Mouse (Mus musculus): ENCODE results near the gene Babam2.

Gene Babam2

DNA sequence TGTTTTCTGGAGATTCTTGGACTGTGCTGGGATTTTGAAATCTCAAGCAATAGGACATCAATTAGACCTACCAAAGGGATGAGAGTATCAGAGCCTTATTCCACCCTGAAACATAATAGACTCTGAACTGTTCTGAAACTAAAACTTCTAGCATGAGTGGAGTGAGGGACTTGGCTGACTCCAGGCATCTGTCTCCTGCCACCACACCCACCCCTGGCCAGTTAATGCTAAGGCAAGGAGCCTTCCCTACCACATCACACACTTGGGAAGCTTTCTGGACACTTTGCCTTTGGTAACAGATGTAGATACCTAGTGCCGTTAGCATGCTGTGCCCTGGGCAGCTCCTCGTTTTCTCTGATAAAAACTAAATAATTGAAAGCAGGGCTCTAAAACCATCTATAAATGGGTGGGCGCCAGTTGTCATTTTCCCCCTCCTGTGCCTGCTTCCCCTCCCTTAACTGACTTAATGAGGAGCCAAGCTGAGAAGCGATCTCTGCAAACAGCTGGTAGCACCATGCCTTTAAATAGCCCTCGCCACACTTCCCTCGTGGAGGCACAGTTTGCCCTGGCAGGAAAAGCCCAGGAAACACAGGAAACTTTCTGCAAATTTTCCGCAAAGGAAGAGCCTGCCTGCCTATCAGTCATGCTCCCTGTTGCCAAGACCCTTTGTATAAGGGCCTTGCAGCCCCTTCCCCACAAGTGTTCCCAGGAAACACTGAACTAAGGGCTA, 383.2 kb downstream of the Babam2 start:
- no peak for DNase-seq (ENCODE audit: low spot score)

DNA sequence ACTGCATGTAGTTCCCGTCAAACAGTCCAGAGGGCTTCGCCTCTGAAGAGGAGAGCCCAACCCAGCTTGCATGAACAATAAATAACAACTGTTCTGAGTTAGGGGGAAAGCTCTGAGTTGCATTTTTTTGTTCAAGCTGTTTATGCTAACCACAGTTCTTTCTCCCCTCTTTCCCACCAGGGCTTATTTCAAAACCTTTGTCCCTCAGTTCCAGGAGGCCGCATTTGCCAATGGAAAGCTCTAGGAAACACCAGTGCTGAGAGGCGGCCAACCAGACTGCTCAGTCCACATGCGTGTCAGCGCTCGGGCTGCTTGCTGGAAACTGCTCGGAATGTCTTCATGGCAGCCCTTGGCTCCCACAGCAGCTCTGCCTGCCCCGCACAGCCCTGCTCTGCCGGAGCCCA, 386.9 kb downstream of the Babam2 start:
- no peak for DNase-seq (ENCODE audit: low spot score)

DNA sequence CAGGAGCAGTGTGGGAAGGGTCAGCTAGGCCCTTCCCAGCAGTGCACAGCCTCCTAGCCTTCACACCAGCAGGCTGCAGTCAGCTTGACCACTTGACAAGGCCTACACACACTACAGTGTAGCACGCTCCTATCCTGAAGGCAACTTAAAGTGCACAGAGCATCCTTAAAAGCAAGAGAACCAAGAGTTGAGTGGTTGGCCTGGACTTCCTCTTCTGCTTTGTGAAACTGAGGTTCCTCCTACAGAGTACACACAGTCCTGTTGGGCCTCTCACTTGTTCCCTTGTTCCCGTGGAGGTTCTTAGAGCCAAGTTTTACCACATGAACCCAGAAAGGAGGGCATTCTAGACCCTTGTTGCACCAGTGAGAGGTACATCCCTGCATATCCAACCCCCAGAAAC, 388.1 kb downstream of the Babam2 start:
- no peak for DNase-seq (ENCODE audit: low spot score)

DNA sequence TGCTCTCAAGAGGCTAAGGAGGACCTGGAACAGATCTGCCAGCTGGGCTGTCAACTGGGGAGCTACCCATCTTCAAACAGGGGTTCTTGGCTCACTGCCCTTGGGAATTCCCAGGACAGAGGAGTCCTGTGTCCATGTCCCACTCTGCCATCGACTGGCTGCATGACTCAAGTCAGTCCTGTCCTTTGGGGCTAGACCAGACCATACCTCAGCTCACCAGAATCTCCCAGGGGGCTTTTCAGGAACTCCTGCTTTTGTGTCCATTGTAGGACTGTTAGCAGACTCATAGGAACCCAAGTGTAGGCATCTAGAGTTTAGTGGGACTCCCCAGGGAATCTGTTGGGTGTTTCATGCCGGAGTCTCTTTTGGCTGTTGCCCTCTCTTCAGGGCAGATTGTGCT, 388.5 kb downstream of the Babam2 start:
- no peak for DNase-seq (ENCODE audit: low spot score)

DNA sequence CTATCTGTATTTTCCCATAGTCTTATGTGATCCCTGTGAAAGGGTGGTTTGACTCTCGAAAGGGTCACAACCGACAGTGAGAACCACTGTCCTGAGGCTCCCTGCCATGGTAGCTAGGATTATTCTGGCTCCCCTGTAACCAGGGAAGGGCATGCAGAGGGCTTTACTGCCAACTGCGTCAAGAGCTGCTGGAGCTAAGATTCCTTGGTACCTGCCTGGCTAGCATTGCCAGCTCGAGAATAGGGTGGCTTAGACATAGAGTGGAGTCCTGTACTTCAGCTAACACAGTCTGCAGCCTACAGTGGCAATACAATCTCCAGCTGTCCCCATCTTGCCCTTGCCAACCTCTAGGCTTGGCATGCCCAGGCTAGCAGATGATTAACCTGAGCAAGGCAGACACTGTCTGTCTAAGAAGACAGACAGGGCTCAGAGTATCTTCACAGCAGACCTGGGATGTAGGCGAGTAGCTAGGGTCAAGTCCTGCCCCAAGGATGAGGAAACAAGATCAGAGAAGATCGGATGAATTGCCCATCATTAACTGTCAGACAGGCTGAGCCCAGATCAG, 389.1 kb downstream of the Babam2 start:
- no peak for DNase-seq (ENCODE audit: low spot score)

DNA sequence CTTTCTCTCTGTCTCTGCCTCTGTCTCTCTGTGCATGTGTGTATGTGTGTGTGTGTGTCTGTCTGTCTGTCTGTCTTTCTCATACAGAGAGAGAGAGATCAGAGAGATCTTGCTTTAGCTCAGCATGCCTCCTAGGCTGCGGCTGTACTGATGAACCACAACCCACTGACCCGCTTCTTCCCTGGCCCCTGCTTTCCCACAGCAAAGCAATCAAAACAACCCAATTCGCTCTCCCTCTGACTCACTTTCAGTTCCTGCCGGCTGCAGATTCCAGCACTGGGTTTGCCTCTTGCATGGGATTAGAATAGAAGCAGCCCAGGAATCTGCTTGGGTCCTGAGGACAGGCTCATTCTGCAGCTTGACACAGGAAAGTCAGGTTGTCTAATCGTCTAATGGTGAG, 392.0 kb downstream of the Babam2 start:
- no peak for DNase-seq (ENCODE audit: low spot score)

DNA sequence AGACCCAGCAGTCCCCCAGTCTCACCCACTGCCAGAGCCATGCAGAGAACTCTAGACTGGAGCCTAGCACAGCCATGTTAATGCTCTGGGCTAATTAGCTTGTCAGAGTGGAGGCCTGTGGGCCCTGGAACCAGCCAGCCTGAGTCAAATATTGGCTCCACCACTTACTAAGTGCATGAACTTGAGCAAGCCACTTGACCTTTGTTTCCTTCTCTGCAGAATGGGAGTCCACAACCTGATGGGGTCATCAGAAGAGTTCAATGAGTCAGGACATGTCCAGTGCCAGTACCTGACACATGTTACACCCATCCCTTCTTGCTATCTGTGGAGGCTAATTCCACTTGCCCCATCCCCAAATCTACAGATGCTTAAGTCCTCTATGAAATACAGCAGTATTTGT, 394.8 kb downstream of the Babam2 start:
- no peak for DNase-seq (ENCODE audit: low spot score)

DNA sequence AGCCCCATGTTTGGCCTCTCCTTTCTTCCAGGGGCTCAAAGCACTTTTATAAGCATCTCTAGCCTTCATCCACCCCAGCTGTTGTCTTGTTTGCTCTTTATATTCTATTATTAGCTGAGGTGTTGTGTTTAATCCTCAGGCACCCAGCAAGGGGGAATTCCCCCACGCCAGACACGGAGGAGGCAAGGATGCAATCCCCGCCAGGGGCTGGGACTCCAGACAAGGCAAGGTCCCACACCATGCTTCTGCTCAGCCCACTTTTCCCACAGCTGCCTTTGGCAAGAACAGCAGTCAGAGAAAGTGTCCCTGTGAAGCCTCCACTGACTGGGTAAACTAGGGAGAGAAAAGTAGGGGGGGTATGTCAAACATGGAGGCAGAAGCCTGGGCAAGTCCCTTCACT, 401.2 kb downstream of the Babam2 start:
- no peak for DNase-seq (ENCODE audit: low spot score)

DNA sequence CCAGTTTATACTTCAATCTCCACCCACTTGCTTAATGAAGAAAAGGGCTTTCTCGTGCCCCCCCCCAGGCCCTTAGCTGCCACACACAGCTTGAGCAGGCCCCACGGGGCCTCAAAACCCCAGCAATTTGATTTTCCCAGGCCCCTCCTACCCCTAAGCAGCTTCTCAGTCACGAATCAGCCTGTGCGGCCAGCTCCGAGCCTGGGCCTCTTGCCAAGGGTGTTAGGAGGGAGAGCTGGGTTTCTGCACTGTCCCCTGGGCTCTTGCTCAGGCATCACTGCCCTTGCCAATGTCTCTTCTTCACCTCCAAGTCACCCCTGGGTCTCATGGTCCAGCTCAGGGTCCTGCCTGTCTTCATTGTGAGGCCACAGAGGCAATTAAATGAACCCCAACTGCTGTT, 405.0 kb downstream of the Babam2 start:
- DNase-seq (ENCODE audit: low spot score), result no peak

DNA sequence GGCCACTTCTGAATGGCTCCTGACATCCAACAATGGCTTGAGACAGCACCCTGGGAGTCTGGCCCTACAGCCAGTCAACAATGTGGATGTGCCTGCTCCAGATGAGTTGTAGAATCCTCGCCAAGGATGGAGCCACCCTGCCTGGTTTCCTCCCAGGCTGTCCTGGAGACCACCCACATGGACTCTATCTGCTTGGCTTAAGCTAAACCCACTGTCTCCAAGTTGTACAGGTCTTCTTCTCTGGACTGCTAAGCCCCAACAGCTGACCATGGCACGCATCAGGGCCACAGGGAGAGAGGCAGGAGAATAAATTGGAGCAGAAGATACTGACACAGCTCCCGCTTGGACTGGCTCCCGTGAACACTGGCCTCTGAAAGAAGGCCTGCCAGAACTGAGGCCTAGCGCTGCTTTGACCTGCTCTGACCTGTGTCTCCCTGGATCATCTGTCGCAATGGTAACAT, 405.5 kb downstream of the Babam2 start:
- DNase-seq (ENCODE audit: low spot score), result no peak

DNA sequence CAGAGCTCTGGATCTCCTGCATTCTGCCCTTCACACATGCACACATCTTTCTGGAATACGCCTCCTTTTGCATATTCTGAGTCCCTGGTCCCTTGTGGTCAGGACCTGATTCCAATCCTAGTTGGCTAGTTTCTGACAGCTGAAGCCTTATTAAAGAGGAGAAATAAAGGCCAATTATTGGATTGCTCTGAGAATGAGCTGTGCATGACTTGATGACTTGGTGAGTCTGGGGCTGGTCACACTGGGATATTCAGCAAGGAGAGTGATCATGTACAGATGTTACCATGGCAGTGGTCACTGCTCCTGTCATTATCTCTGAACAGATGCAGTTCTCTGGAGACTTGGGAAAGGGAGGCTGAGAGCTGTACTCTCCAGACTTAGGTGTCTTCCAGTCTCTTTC, 406.1 kb downstream of the Babam2 start:
- DNase-seq (ENCODE audit: low spot score), result no peak

DNA sequence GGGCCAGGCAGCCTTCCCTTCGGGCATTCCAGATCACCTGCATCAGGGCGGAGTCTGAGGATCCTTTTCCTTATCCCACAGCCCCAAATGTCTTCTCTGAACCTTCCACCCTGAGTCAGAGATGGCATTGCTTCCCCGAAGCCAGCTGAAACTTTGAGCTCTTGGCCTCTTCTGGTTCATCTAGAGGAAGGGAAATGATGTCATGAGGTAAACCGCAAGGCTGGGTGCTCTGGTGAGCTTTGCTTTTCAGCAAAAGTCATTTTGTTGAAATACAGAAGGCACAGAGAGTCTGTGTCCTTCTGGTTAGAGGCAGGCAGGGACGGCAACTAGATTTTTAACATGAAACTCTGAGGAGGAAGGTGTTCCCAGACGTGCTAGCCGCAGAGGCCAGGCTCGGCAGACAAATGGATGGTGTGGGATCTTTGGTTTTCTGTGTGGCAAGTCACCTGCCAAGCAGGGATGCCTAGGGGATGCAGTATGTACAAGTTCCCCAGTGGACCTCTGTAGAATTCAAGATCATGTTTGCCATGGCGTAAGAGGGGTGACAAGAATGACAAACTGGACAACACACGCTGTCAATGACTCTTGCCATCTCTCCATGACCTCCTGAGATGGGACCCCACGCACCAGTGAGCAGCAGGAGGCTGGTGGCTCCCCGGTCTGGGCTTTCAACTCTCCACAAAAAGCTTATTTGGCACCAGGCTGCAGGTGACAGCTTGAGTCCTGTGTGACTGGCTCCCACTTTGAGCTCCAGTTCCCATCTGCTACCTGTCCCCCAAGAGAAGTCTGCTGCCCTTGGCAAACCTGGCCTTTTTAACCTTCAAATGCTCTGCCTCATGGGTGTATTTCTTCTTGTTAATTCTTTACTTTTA, 406.9 kb downstream of the Babam2 start:
- no peak for DNase-seq (ENCODE audit: low spot score)

DNA sequence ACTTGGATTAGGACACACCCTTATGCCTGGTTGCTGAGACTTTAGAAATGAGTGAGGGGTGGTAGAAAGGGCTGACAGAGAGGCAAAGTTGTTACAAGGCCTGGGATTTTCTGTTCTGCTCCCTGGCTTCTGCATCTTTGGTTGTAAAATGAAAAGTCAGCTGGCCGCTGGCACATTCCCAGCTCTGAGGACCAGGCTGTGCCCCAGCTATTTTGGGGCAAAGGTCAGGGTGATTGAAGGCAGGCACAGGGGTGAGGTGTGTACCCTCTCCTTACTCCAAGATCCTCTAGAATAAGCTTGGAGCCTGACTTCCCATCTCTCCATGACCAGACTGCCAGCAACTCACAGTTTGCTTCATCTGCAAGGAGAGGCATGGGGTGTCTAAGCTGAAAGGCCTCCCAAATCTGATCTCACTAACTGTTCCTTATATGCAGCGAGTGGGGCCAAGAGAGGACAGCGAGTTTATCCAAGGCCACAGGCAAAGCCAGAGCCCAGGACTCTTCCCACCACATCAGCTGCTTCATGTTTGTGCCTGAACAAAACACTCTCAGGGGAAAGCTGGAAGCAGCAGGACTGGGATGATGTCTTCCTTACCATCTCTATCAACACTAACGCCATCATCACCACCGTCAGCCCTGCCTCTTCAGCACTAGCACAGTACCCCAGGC, 409.1 kb downstream of the Babam2 start:
- DNase-seq (ENCODE audit: low spot score), result no peak

DNA sequence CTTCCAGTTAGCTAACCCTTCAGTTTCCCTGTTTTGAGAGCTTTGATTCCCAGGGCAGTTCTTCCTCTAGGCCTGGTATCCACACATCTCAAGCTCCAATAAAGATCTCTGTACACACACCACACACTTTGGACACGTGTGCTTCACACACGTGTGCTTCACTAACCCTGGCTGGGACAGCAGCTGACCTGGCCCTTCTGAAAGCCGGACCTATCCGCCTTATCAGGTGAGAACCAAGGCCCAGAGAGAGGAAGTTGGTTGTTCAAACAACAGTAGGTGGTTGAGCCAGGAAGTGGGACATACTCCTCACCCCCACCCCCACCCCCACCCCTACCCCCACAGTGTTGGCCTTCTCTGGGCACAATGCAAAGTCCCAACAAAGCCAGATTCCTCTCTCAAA, 413.2 kb downstream of the Babam2 start:
- DNase-seq (ENCODE audit: low spot score), result no peak

DNA sequence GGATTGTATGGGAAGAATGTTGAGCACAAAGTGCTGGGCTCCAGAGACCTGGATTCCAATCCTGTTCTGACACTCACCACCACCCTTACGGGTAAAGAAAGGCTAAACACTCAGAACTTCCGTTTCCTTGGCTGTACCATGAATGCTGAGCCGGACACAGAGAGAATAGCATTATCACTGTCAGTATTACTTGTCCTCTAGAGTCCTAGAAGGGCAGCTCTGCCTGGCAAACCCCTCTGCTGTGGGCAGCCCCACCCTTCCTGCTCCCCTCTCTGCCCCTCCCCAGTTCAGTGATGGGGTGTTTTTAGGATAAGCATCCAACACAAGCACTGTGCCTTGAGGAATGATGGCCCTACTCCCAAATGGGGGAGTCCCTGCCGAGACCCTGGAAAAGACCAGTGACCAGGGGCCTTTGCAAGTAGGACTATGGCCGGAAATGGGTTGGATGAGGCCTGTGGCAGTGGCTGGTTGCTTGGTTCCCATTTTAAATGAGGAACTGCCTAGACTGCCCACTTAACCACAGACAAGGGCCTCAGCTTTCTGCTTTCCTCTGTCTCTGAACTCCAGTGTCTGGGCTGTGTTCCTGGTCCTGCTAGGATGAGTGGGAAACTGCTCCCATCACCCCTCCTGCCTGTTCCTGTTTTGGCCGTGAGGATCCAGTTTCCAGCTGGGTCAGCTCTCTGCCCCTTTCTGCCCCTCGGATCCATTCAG, 414.9 kb downstream of the Babam2 start:
- DNase-seq (ENCODE audit: low spot score), result no peak

DNA sequence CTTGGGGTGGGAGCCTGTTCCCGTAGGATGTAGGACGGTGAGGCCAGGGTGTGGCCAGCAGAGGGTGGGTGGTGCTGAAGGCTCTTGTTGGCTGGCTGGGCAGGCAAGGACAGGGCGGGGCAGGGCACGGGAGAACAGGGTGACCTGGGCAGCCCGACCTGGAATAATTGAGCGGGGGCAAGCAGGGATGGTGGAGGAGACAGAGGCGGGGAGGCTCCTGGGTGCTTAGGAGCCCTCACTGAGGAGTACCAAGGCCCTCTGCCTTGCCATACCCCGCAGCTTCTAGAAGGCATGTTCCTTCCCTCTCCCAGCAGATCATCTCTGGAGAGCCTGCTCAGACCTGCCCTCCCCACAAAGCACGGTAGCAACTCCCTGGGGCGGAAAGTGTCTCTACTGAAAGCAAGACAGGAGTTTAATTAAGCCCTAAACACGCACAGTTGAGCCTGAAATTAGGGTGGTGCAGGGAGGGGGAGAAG, 423.5 kb downstream of the Babam2 start:
- DNase-seq (ENCODE audit: low spot score), result no peak

DNA sequence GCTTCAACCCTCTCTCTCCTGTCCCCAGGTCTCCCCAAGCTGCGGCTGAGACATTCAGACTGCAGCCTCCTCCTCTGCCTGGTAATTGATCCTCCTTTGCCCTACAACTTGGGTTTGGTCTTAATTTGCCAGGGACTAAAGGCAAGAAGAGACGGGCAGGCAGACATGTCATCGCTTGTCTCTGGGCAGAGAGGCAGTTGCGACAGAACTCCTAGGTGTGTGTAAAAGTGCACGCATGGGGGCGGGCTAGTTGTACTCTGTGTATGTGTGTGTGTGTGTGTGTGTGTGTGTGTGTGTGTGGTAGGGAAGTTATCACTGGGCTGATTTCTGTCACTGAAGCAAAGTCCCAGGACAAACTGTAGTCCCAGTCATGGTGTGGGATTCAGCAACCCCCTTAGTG, 424.5 kb downstream of the Babam2 start:
- no peak for DNase-seq (ENCODE audit: low spot score)

DNA sequence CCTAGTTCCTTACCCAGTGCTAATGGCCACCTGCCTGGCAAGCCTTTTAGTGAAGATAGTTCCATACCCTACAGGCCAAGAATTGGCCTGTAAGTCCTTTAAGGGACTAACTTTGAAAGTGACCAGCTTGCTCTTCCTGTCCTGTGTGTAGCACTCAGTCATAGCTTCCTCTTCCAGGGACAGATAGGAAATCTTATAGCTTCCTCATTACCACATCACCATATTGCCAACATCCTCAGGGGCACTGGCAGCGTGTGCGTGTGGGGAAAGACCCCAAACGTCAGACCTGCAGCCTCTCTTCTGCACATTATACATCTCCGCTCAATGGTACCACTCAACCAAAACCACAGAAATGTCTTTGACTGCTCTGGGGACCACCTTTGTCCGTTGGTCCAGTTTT, 424.9 kb downstream of the Babam2 start:
- DNase-seq (ENCODE audit: low spot score), result no peak

DNA sequence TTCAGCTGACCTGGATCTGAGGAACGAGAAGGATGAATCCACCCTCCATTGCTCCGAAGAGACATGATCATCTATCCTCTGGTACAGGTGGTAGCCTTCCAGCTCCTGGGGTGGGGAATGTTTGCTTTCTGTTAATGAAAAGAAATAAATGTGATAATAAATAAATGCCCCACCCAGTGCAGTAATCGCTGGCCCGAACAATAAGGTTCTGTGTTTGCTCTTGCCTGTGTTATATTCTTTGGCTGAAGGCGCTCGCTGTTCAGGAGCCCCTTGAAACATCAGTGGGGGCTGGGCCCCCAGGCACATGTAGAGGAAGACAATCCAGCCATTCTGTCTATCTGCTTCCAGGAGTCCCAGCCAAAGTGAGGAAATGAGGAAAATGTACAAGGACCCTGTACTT, 427.5 kb downstream of the Babam2 start:
- no peak for DNase-seq (ENCODE audit: low spot score)

DNA sequence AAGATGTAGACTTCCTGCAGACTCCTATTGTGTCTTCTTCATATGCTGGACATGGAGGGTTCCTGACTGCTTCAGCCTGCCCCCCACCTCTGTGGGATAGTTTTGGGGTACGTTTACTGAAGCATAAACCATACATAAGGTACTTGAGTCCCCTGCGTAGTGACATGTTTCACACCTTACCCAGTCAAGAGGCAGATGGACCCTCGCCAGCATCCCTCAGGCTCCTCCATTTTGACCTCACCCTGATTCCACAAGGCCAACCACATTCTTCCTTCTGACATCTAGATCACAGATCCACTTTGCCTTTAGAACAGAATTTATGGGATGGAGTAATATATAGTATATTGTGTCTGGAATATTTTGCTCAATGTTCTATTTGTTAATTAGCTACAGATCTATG, 429.7 kb downstream of the Babam2 start:
- no peak for DNase-seq (ENCODE audit: low spot score)

DNA sequence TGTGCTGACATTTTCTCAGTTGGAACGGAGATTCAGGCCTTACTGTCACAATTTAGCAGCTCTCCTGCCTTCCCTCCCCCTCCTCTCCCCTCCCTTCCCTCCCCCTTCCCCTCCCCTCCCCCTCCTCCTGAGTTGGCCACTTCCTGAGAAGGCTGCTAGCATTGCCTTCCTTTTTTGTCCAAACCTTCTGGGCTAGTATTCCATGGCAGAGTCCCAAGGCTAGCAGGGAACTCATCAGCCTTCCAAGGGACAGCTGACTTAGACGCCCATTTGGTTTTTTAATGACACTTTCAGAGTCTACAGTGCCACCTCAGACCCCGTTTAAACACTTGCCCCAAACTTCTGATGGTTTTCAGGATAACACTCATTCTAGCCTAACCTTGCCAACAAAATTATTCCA, 430.4 kb downstream of the Babam2 start:
- DNase-seq (ENCODE audit: low spot score), result no peak

DNA sequence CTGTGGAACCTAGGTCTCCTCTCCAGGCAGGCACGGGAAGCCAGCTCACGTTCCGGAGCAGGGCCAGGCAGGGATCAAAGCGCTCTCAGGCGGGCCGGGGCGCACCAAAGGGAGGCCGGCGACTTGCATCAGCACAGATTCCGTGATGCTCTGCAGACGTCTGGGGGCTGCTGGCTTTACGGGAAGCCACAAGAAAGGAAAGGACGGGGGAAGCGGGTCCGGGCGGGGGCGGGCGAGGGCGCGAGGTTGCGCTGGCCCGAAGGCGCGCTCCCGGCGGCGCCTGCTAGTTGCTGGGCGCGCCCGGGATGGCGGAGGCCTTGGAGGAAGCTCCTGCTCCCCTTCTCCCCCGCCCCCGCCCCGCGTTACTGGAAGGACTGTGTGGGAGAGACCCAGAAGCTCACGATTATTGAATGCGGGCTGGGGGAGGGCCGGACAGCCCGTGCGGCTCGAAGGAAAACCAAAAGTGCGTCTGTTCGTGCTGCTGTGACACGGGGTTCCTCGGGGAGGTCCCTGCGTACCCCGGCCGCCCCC, 435.6 kb downstream of the Babam2 start:
- DNase-seq (ENCODE audit: low spot score), result peak; percentile 73

Measured in embryo, embryonic 10.5 days (tissue).